Mouse (Mus musculus) brain, embryonic 14.5 days (tissue): ENCODE measurements around the gene Nsg1.

Experiments used
- CTCF ChIP-seq: fragments of 200-500 bp; IDR thresholded peaks from 2 replicates; pipeline ENCODE4 v1.5.1; 2012; ENCODE audit warnings: inconsistent platforms, mild to moderate bottlenecking, moderate library complexity, borderline replicate concordance; ENCODE audit not compliant: insufficient read depth, insufficient read length; ENCODE audit errors: extremely low read depth
- POLR2A ChIP-seq: fragments of 200-500 bp; IDR thresholded peaks from 2 replicates; pipeline ENCODE4 v1.6.1; 2012; ENCODE audit warnings: mild to moderate bottlenecking, inconsistent platforms, borderline replicate concordance; ENCODE audit not compliant: poor library complexity, insufficient read depth, insufficient read length, severe bottlenecking; ENCODE audit errors: extremely low read depth

DNA sequence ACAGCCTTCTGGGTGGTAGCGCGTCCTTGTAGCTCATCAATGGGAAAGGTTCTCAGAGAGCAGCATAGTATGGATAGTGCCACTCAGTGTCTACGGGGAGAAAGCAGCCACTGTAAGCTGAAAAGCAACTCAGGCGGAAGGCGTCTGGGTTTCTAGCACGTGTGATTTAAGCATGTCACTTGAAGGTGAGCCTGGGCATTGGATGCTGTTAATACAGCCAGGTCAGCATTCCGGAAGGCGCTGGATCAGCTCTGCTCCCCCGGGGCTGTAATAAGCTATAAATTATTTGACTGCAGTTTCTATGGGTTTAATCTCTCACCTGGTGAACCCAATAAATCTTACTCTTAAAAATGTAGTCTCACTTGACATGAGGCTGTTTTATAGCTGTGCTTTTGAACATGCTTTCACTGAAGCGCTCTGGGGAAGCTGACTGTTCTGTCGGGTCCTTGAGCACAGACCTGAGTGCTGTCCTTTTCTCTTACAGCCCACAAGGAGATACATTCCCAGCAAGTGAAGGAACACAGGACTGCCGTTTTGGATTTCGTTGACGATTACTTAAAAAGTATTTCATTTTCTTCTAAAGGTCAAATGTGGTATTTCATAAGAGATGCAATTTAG is 53.5 kb downstream of the Nsg1 start:
- TF ChIP-seq CTCF, result no peak
- no peak for TF ChIP-seq POLR2A
